Mouse (Mus musculus): ENCODE data around the gene Timmdc1.

Timmdc1 gene

DNA sequence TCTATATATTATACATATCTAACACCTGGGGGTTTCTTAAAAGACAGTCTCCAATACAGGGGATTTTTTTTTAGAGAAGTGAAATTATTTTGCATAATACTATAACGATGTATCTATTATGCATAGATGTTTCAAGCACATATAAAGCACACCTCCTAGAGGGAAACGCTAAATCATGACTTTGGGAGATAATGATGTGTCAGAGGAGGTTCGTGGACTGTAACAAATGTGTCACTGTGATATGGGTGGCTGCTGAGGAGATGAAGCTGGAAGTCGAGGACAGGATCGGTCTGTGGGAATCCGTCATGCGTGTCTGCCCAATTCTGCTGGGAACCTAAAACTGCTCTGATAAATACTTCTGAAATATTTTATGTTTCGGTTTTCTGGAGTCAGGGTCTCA lies 60.7 kb downstream of the Timmdc1 start:
- no peak for DNase-seq

DNA sequence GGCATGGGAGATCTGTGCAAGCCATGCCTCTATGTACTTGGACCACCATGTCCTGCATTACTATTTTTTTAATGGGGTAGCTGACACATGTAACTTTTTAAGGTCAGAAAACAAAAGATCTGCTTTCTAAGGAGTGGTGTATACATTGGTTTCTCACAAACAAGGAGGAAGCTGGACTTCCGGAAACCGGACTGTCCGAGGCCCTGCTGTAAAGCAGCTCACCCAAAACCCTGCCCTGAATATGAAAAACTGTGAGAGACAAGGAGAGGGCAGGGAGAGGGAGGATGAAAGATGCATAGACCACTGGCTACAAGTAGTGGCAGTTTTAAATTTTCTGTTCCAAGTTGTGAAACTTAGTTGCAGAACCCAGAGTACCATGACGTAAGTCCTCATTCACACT lies 62.5 kb downstream of the Timmdc1 start:
- DNase-seq = no peak

DNA sequence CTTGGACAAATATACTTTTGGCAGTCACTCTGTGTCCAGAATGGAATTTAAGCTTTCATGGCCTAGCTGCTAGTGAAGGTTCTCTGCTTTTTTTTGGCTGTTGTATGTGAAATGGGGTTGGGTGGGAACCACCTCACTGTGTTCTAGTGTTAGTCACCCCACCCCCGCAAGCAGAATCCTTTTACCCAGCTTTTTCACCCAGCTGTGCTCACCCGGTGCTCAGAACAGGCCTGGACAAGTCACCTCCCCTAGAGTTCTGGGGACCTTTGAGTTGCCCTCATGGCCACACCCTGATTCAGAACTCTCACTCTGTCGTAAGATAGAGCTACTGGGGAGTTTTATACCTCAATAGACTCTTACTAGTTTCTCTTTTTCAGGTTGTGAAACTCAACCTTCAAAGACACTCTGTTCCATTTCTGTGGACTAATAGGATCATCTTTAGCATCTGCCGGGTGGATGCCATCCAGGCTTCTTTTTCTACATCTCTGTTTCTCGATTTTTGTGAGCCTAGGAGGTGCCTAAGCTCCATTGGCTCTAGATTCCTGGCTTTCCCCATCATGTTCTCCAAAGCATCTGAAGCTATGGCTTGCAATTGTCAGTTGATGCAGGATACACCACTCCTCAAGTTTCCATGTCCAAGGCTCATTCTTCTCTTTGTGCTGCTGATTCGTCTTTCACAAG lies 63.7 kb downstream of the Timmdc1 start:
- peak; percentile 38 for DNase-seq

DNA sequence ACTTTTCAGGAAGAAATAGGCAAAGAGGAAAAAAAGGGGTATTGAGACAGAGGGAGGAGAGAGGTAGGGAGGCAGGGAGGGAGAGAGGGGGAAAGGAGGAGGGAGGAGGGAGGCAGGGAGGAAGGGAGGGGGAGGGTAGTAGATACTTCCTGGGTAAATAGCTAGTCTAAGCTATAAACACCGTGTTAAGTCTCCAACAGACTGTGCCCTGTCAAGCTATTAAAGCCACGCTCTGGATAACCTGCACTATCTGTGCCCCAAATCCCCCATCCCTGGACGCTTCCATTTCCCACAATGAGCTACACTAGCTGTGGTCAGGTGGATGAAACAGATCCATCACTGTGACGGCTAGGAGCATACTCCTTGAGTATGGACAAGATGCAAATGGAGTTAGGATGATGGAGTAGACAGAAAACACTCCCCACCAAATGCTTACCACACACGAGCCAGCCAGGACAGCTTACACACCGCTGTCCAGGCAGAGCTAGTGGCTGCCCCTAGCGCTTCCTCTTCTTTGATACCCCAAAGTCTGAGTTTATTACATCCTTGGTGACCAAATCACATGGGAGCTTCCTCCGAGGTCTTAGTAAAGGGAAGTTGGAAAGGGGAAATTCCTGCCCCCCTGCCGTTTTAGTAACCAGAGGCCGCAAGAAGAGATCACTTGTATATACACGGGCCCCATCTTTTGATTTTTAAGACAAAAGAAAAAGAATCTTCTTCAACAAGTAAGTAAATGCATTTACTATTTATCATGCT lies 65.5 kb downstream of the Timmdc1 start:
- peak; percentile 63 for DNase-seq

DNA sequence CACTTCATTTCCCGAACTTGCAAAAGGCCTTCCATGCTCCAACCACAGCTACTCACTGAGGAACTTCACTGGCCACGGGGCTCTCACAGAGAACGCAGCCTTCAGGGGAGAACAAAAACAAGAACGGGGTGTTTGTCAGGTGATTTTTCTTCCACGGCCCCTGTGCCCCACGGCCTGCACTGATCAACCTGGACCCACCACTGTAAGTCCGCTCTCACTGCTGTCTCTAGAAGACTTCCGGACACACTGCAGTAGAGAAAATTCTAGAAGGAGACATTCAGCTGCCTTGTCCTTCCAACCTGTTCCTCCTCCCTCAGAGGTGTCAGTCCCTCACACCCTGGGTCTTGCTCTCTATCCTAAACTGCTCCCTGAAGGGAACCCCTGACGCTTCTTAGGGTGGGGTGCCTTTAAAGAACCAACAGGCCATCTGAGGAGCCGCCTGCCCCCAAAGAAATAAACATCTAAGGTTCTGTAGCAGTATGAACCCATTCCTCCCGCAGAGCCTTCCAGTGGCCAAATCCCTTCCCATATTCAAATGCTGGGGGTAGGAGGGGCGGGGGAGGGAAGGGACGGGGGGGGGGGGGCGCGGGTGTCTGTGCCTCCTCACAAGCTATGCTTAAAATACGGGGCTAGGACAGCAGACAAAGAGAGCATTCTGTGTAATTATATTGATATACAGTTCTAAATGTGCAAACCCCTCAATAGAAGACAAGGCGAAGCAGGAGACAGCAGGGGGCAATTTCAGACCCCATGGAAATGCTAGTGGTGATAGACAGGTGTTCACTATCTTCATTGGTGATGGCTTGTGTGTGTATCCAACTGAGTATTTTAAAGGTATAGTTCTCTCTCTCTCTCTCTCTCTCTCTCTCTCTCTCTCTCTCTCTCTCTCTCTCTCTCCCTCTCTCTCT lies 66.7 kb downstream of the Timmdc1 start, which contains the start of gene Cd80:
TSS of gene Cd80 (plus strand) at position 51 of the 908 bp plus-strand sequence.
- no peak for DNase-seq

DNA sequence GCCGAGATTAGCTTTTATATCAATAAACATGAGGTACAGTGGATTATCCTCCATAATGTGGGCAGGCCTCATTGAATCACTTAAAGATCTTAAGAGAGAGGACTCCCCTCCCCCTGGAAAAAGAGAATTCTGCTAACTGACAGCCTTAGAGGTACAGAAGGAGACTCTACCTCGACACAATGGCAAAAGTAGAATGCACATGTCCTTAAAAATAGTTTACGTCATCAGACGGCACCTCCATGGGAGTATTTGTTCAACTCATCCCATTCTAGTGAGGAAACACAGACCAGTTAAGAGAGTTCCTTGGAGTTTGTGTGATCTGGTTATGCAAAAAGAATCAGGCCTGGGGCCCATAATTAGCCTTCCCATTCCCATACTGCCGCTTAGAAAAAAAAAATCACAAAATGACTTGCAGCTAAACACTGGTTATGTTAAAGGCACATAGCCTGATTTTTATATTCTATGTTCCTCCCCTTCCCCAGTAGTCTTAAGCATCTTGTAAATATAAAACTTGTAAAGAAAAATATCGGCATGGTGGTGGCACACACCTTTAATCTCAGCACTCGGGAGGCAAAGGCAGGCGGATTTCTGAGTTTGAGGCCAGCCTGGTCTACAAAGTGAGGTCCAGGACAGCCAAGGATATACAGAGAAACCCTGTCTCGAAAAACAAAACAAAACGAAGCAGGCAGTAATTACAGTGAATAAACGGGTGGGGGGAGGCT lies 67.8 kb downstream of the Timmdc1 start:
- no peak for DNase-seq

DNA sequence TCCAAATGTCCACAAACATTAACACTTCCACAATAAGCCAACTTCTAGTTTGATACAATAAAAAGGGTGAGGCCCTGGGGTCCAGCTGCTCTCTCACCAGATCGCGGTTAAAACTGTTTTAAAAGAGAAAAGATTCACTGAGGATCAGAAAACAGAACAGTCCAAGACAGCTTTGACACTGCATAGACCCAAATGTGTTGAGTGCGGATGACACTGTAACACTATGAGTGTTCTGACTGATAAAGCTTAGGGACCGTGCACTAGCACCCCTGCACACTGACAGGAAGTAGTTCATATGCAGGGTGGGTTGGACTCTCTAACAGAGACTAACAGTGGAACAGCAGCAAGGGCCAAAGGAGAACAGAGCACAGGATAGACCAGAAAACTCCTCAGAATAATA lies 68.5 kb downstream of the Timmdc1 start:
- no peak for DNase-seq

DNA sequence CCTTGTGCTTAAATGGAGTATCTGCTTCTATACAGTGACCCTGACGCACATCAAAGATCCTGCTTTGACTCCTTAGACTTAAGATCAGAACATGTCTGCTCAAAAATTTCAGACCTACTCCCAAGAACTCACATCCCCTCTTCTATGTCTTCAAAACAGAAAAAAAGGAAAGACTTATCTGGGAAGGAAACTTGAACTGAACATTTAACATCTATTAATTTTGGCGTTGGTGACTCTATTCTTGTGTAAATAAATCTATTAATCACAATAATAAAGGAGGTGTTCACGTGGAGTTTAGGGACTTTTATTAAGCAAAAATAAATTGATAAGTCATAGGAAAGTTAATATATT lies 69.3 kb downstream of the Timmdc1 start:
- no peak for DNase-seq

DNA sequence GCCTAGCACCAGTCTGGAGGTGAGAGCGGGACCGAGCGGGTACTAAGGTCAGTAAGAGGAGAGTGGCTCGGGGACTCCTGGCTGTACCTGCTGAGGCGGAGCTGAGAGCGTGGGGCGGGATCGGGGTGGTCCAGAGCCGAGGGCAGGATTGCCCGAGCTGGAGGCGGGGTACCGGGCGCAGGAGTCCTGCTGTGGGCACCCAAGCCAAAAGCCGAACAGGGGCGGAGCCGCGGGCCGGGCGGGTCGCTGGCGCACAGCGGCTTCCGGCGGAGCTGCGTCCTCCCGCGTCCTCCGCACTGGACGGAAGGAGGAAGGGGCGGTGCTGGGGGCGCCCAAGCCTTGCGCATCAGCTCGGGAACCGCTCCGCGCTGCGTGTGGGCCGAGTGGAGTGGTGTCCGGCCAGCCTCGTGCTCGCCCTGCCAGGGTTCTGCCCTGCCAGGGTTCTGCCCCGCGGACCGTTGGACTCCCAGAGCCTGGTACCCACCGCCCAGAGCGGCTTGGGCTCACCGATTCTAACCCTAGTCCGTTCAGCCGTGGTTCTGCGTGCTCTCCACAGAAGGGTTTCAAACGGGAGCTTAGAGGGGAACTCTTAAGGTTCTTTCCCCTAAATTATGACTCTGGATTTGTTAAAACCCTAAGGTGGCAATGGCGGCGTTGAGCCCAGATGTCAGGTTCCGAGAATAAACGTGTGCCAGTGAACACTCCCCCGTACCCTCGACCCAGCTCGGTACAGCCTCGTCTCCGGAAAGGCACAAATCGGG lies 69.8 kb downstream of the Timmdc1 start, which contains the start of gene Adprh:
TSS of gene Adprh (minus strand) at position 262 of the 761 bp plus-strand sequence.
- peak; percentile 96 for DNase-seq

DNA sequence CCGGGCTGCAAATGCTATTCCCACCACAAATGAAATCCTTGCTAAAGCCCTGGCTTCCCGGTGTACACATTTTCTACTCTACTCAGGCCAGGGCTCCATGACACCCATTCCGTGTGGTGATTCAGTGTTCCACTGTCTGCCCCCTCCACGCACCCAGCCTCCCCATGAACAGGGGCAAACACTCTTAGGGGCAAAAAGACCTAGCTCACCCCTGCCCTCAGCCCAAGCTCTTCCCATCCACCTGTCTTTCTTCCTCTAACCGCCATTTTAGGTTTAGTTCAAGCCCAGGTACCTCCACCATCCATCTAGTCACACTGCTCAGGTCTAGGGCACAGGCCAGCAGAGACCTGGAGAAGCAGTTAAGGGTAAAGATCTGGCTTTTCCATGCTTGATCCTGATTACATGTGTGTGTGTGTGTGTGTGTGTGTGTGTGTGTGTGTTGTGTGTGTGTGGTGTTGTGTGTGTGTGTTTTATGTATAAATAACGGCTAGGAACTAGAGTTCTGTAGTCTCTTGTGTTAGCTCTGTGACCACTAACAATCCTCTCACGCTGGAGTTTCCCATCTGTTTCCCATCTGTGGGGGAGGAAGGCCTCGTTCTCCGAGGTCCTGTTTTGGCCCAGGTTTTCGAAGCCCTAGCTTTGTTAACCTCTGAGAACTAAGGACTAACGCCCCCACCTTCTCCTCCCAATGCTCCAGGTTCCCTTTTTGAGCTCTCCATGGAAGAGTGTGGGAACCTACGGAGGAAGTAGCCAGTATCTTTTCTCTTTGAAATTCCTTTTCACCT lies 70.8 kb downstream of the Timmdc1 start:
- DNase-seq = peak; percentile 3

DNA sequence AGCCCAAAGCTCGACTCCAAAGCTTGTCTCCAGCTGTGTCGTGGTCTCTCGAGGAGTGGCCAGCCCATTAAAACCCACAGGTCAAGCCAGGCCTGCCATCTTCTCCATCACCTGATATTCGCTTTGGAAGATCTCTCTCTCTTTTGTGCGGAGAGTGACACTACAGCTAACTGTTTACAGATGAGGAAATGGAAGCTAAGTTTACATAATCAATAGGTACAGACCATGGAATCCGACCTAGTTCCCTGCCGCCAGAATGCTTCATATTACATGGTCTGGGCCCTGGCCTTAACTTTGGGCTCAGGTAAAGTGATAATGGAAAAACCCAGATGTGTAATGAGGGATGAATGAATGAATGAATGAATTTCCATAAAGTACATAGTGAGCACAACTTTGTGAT lies 71.8 kb downstream of the Timmdc1 start:
- no peak for DNase-seq

DNA sequence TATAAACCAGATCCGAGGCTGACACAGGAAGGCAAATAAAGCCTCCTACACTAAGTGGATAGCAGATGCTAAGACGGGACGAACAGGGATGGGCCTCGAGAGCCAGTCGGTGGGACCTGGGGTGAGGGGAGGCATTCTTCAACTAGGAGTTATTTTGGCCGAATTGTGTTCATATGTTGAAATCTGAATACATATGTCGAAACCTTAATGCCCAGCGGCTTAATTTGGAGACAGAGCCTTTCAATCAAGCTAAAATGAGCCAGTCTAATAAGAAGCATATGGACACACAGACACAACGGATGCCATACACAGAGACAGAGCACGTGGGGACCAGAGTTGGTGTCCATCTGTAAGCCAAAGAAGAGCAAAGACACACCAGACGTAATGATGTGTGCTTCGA lies 74.0 kb downstream of the Timmdc1 start:
- no peak for DNase-seq

Data from lung, postnatal 36 days (tissue).